Mouse (Mus musculus) heart, postnatal 10 days (tissue): ENCODE results near the gene Ces1a. TPM values are rescaled to one million over a fixed set of nuclear protein-coding genes. Genes with fewer than 3 reads are reported as not detected.

Experiments
- DNase-seq, 2 experiments: peaks; one replicate each; pipeline ENCODE4 v3.0.0; 2021
- intact Hi-C: fragments of 180-260 bp; cut with DNase I; formaldehyde crosslinking; loops from one replicate; pipeline ENCODE4 v1.15.1; 2025
- total RNA-seq, 2 experiments: library from RNA; stranded (reverse); gene quantifications; 2 replicates each; pipeline ENCODE4 v1.2.3; 2021

Ces1a gene
- total RNA-seq, 2 experiments from 2014 or later: not detected

DNA sequence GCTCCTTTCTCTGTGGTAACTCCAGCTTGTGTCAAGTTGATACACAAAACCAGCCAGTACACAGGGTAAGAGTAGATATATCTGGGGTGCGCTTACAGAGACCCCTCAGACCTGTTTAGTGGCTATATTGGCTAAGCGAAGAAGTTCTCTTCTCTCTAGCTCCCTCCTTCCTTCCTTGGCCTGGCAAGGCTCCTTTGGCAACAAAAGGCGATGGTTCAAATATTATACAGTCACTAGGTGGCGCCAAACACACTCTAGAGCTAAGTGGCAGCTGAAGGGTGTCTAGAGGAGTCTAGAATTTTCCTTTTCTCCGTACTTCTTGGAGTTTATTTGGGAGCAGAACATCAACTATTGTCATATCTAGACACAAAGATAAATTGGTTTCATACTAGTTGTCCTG lies 37.7 kb downstream of the Ces1a start:
- DNase-seq: peak; percentile 38 to 71
- intact Hi-C loops: loop anchor here (2.0 to 10.0 kb wide), 2 partner anchors 39 to 485 kb away; partner anchors contain the start of gene Ces1a

DNA sequence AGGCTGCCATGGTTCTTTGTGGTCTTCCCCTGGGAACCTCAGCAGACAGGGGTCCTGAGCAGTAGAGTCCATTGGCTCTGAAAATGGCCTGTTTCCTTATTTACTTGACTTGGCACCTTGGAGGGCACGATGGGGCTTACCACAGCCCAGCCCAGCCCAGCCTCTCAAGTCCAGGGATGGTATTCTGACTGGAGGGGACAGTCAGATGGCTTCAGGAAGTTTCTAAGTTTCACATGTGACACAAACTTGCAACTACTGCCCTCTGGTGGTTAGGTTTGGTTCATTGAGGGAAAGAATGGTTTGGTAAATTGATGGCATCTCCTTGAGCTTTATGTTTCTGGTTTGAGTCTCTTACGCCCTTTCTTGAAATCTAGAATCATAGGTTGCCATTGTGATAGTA lies 49.4 kb downstream of the Ces1a start:
- peak; percentile 58 to 83 for DNase-seq
- intact Hi-C loops: loop anchor here (1.0 to 2.0 kb wide), 2 partner anchors 116 to 180 kb away; no protein-coding TSS in a partner anchor

DNA sequence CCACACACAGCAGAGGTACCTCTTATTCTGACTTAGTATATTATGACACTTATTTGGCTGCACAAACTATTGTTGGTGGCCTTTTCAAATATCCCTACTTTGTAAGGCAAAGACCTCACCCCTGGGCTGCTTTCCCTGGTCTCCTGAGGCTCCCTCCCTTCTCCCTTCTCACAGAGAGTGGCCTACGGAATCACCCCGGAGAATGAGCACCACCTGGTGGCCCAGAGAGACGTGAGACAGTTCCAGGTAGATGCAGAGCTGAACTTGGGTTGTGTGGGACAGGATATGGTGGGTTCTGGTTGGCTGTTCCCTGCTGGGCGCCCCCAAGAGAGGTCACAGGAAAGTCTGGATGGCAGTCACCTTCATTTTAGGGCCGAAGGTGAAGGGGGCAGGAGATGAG lies 51.2 kb downstream of the Ces1a start:
- peak; percentile 65 to 74 for DNase-seq
- intact Hi-C loops: no loop called here

DNA sequence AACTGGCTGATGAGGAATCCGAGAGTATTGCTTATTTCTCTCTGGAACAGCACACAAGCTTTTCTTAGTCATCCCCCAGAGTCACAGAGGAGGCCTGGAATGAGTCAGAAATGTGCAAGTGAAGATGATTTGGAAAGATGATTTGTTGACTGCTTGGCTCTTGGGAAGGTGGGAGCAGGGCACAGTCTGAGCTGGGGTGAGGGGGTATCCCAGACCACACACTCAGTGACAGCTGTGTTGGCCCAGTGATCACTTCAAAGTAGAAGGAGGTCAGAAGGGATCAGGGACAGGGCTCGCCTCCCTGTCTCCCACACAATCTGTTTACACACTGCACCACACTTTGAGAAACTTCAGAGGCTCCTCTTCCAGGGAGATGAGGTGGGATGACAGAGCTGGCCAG lies 63.6 kb downstream of the Ces1a start:
- DNase-seq: no peak
- intact Hi-C loops: no loop called here

DNA sequence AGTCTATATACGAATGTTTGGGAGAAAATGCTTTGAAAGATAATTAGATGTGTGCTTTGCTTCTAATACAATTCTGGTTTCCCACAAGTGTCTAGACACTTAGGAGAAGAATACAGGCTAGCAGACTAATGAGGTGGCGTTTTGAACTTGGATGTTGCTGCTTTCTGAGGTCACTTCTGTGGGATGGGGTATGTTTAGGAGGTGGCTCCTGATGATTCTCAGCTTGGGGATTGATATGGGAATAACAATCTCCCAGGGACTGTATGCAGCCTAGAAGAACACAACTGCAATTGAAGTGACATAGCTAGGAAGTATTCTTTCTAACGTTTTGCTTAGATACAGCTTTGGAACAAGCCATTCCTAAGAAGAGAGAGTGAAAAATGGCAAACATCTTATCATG lies 65.5 kb downstream of the Ces1a start:
- DNase-seq: no peak
- intact Hi-C loops: no loop called here

DNA sequence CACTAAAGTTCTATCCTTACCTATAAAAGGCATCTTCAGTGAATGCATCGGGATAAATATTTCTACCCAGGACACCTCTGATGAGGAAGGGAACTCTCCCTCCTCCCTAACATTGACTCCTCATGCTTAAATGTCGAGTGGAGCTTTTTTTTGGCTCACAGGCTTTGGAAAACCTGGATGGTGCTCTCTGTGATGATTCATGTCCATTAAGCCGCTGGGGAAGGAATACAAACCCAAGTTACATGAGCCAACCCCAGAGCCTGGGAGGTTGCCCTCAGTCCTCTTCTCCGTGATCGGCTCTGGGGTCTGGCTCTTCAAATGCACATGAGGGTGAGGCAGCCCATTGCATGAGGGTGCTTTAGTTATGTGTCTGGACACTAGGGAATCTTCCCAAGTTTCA lies 71.3 kb downstream of the Ces1a start:
- intact Hi-C loops: no loop called here
- DNase-seq: no peak

DNA sequence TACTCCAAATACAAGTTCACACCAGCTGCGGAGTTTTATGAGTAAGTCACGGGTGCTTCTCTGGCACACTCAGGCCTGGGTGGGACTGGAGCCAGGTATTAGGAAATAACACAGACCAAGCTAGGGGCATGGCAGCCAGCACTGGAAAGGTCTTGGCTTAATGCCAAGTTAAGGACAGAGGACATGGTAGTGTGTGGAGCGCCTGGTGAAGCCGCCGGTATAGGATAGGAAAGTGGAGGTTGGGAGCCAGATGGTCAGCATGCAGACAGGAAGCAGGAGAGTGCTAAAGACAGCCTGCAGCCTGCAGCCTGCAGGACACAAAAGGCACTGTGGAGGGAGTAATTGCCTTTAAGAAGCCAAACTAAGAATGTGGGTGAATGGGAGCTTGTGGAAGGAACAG lies 75.0 kb downstream of the Ces1a start:
- intact Hi-C loops: no loop called here
- DNase-seq: peak; percentile 86 to 87

Other genes with a start within 250 kb of the Ces1a start
- gene Mmp2, start 220.9 kb downstream of the Ces1a start, total RNA-seq: 100 to 1,000 TPM; 187 to 198 TPM
- 1 to 10 TPM; 1.9 to 2.5 TPM for gene Lpcat2, start 192.9 kb downstream of the Ces1a start, total RNA-seq
- gene Capns2, start 146.8 kb downstream of the Ces1a start, total RNA-seq: not detected
- under 1 TPM; 0.10 to 0.12 TPM for gene Slc6a2, start 88.1 kb downstream of the Ces1a start, total RNA-seq
- not detected for gene Ces1b, start 31.8 kb upstream of the Ces1a start, total RNA-seq
- not detected for gene Ces1c, start 83.1 kb upstream of the Ces1a start, total RNA-seq
- 10 to 100 TPM; 29.5 to 57.4 TPM for gene Ces1d, start 149.6 kb upstream of the Ces1a start, total RNA-seq
- gene Ces1e, start 181.4 kb upstream of the Ces1a start, total RNA-seq: 1 to 10 TPM in 1 of 2 experiments, under 1 TPM in 1; 0.94 to 1.0 TPM
- under 1 TPM; 0.72 to 0.86 TPM for gene Ces1f, start 231.6 kb upstream of the Ces1a start, total RNA-seq